Mouse (Mus musculus) urinary bladder, postnatal 25 days (tissue): ENCODE measurements at regions not wholly inside any gene's neighbourhood (a gene's known extent, or its start where the extent isn't known, plus 50 kb on each side); places are given as distances from the start of the nearest gene placed in this dataset.
A peak's percentile ranks its signal among the peaks of the same experiment; 100 is the strongest.

Source experiments
- DNase-seq: peaks from one replicate; pipeline ENCODE4 v3.0.0; 2022; ENCODE audit warnings: low spot score

DNA sequence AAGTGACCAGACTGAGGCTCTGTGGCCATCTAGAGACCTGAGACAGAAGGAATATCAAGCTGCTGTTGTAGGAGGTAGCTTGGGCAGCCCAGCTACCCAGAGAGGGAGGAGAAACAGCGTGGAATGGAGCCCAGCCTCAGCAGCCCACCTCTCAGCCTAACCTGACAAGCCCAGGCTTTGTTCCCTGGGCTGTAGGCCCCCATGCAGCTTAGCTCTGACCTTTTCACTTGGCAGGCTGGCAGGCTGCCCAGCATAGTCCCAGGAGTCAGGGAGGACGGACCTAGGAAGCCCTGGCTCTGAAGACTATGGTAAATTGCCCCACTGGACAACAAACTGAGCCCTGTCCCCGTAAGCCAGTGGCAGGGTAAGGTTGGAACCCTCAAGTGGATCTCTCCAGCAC is 141.8 kb upstream of the Csf3r start:
- no peak for DNase-seq

DNA sequence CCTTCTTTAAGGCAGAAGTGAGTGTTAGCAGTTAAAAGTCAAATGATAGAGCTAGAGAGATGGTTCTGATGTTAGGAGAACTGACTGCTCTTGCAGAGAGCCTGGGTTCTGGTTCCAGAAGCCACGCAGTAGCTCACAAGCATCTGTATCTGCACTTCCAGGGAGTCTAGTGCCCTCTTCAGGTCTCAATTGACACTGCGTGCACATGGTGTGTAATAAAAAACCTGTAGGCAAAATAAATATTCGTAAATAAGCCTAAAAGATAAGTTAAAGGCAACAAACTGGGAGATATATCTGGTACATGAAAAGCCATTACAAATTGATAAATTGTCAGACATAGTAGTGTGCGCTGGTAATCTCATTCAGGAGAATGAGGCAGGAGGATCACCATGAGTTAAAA is 133.8 kb upstream of the Csf3r start:
- no peak for DNase-seq

DNA sequence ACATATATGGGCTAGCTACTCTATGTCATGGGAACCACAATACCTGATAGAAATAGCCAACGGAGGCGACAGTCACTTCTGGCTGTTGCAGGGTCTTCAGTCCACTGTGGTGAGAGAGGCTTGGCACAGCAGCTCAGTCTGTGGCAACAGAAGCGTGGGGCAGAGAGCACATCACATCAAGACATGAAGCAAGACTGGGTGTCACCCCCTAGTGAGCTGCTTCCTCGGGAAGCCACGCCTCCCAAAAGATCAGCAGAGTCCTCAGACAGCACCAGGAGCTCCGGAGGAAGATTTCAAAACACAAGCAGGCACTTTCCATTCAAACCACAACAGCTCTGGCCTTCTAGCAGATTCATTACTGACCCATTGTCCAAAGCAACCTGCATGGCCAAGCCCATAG is 131.2 kb upstream of the Csf3r start:
- DNase-seq = no peak

DNA sequence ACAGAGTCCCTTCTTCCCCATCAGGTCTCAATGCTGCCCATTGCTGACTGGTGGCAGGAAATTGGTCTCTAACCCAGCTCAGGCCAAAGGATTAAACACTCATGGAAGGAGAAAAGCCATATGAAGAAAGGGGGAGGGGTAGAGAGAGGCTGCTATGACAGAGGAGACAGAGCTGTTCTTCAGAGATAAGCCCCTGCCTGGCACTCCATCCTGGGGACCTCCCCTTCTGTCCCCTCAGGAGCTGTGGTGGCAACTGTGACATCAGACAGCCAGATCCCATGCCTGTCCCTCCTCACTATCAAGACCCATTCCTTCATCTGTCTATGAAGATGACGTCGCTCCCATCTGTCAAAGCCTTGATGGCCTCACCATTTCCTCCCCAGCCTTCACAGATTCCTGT is 126.6 kb upstream of the Csf3r start:
- no peak for DNase-seq

DNA sequence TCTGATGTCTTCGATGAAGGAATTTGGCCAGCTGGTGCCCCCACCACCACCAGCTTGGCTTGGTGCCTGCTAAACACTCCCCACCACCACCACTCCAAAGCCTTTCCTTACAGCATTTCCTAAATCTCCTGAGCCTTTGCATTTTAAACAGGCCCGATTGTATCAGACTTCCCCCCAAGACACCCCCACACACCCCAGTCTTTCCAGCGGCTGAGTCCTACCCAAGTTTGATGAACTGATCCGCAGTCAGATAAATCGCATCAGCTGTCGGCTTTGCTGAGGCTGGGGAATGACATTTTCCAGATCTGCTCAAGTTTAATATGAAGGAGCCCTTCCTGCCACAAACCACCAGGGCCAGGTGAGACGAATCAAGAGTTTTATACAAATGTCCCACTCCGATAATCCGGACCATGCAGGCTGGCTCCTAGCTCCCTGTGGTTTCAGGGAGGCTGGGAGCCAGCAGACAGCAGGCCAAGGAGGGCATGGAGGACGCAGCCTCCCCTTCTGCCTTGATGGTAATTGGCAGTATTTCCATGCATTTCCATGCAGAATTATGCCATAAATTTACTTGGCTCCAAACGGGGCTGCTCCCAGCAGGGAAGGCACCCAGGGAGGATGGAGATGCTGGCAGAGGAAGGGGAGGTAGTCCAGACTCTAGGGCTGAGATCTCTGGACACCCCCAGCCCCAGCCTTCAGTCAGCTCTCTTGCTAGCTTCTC is 125.6 kb upstream of the Csf3r start:
- DNase-seq = no peak

DNA sequence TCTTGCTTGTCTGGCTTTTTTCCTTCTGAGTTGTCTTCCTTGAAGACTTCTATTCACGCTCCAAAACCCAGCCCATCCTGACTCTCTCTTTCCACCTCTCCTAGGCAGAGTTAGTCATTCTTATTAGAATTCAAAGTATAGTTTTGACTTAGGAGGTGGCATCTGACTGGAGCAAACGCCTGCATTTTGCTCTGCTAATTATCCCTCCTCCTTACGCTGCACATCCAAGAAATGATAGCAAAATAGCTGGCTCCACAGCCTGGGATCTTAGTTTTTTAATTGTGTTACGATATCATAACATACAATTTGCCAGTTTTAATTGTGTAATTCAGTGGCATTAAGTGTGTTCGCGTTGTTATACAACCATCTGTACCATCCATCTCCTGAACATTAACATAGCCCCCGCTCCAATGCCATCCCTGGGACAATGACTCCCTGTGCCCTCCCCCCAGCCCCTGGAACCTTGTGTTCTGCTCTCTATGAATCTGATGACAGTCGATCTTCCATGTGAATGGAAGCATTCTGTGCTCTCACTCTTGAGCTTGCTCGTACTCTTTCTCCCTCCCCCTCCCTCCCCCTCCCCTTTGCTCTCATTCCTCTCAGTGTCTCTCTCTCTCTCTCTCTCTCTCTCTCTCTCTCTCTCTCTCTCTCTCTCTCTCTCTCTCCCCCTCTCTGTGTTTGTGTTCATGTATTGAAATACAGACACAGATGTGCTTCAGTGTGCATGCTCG is 122.6 kb upstream of the Csf3r start:
- no peak for DNase-seq

DNA sequence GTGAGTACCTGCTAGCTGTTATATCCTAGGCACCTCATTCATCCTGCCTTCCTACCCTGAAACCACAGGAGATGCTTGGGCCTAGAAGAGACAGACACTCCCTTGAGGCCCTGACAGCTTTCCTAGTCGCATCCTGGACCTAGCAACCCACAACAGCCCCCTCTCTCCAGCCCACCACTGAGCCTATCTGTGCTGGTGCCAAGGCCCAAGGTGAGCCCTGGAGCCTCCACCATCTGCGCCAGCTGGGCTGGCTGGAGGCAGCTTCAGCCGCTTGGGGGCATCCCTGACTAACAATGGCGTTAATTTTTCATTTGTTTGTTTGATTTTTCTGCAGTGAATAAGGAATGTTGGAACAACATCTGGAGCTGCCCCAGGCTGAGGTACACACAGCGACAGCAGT is 118.1 kb upstream of the Csf3r start:
- DNase-seq = no peak

DNA sequence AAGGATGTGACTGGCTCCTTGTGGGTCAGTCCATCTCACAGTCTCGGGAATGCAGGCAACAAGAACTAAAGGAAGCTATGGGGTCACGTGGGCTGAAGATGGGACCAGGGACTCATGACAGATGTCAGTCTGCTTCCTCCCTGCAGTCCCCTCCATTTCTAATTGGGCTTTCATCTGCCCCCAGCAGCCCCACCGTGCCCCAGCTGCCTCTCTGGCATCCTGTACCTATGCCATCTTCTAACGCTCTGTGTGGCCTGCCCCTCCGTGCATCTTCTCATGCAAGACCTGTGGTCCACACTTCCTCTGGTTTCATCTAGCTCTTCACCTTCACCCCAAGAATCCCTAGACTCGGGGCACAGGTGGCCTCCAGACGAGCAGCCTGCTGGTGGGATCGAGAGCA is 115.4 kb upstream of the Csf3r start:
- no peak for DNase-seq

DNA sequence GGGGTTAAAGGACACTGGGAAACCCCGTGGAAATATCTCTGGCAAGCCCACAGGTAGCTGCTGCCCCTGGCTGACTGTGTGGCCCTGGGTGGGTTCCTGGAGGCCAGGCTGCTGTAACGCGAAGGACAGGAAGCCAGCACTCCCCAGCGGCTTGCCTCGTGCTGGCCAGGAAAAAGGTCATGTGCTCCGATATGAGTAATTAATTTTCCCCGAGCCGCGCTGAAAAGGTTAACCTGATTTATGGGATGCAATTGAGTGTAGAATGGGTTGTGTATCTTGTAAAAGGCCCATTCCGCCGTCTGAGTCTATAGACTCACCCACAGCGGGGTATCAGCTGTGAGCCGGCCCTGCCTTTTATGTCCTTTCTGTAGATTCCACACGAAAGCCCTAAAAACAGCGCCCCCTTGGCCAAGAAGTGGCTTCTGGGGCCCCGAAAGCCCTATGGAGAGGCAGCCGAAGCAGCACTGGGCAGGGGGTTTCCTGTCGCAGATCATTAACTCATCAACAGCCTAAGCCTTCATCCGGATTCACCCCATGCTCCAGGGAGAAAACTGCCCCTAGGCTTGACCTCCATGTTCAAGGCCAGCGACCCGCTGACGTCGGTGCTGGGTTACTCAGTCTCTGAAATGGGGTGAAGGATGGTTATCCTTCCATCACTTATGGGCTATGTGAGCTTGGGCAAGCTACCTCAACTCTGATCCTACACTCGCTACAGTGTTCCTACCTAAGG is 112.6 kb upstream of the Csf3r start:
- DNase-seq = no peak

DNA sequence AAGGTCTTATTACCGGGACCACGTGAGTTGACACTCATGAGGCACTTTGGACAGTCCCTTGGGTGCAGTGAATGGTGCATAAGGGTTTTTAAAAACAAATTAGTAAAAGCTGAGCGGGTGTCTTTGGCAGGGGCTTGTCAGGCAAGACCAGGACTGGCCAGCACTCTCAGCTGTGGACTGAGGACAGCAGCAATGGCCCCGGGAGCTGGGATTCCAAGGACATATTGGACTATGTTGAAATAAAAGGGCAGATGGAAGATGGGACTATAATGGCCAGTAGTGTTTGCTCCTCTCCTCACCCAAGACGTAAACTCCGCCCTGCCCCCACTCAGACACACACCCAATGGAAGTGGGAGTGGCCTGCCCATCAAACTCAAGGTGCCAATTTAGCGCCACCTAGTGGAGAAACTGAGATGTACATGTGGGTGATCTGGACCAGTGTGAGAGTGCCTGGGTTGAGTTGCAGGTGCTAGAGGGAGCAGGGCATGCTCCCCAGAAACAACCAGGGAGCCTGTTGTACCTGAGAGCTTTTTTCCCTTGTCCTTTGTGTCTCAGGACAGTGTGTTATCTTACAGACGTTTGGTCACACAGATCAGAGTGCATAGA is 111.8 kb upstream of the Csf3r start:
- peak; percentile 26 for DNase-seq

DNA sequence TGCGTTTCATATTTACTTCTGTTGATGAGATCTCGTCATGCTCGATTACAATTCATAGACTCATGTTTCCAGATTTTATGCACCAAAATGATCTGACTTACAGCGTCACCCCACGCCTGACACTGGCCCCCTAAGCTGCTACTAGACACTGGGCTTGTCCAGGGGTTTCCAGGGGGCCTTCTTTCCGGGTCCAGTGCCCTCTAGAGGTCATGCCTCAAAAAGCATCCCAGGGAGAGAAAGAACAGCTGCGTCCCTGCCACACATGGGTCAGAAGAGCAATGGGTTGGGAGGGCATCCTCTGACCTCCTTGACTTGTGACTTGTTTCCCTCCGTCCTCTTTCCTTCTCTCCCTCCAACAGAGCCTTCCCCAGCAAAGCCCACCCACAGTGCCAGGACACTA is 109.2 kb upstream of the Csf3r start:
- no peak for DNase-seq

DNA sequence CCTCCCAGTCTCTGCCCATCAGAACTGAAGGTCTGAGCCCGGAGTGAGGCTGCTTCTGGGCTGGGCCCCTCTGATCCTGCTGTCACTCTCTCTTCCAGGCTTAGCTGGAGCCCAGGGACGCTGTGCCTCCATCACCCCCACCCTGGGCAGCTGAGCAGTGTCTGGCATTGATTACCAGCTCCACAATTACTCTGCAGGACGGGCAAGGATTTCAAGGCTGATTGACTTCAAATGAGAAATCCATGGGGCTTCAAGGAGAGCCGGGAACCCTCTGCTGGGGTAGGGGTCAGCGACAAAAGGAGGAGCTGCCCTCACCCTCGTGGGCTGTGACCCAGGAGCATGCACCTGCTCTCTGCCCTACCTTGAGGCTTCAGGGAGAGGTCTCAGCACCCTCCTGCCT is 107.1 kb upstream of the Csf3r start:
- no peak for DNase-seq

DNA sequence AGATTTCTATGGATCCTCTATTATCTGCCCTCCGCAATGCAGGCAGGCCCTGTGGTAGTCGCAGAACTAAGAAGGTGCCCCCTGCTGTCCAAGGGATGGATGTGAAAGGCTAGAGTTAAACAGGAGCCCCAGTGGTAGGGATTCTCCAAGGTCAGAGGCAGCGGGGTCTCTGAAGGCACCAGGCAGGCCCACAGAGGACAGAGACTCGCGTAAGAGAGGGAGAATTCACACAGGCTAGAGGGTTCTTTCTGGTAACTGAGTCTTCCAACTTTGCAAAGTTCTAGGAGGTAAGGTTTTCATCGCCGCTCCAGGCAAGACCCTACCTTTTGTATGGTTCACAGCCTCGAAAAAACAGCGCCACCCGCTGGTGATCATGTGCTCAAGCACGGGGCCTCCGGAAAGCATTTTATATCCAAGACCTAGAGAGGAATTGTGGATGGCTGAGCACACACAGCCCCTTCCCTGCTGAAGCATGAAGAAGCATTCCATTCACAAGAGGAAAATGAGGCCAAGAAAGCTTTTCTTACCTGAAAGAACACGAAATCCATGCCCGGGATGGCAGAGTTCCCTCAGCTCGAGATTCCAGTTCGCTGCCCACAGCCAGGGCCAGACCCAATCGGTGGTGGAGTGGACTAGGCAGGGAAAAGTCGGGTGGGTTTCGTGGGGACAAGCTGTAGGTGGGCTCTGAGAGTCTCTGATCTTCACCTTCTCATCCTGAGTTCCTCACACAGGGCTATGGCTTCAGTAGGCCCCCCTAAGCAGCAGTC is 102.6 kb upstream of the Csf3r start:
- DNase-seq = peak; percentile 49

DNA sequence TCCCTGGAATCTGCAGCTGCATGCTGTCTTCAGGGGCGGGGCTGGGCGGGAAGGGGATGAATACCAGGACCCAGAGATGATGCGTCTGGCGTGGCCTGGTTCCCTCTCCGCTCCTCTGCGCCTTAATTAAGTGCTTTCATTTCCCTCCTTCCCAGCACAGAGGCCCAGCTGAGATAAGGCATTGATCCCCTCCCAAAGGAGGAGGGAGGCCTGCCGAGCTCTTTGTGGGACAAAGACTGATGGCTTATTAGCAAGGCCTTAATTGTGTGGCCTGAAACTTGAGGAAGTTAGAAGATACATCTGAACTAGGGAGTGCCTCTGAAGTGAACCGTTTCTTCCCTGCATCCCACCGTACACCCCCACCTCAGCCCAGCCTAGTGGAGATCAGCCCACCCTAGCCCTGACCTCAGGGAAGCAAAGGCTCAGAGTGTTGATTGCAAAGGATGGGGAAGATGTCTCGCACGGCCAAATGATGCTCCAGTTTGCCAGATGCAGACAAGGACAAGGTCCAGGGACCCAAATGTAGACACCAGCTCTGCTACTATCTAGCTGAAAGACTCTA is 102.0 kb upstream of the Csf3r start:
- DNase-seq = no peak

DNA sequence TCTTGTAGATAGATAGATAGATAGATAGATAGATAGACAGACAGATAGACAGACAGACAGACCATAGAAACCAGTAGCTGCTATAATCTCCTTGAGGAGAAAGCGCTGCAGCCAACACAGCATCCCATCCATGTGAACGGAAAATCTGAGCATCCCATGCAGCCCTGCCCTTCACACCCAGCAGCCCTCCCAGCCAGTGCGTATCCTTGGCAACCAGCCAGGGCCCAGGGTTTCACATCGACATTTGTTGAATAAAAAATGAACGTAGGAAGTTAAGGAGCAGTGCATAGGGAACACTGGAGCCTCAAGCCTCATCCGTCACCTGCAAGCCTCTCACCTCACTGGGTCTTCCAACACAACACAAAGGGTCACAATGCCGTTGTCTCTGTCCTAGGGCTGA is 101.1 kb upstream of the Csf3r start:
- DNase-seq = no peak

DNA sequence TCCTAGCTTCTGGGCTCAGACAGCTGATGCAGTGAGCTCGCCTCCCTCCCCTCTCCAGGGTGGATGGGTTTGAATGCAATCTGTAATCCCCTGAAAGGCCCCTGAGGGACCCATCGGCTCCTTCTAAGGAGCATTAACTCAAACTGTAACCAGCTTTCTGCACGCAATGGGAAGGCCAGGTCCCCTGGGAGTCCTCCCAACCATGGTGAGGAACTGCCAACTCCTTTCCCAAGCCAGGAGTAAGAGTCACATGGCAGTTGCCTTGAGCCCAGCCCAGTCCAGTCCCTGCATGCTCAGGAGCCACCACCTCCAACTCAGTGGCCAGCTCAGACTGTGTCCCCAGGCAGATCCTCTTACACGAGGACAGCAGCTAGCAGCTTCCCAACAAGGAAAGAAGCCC is 96.2 kb upstream of the Csf3r start:
- DNase-seq = no peak

DNA sequence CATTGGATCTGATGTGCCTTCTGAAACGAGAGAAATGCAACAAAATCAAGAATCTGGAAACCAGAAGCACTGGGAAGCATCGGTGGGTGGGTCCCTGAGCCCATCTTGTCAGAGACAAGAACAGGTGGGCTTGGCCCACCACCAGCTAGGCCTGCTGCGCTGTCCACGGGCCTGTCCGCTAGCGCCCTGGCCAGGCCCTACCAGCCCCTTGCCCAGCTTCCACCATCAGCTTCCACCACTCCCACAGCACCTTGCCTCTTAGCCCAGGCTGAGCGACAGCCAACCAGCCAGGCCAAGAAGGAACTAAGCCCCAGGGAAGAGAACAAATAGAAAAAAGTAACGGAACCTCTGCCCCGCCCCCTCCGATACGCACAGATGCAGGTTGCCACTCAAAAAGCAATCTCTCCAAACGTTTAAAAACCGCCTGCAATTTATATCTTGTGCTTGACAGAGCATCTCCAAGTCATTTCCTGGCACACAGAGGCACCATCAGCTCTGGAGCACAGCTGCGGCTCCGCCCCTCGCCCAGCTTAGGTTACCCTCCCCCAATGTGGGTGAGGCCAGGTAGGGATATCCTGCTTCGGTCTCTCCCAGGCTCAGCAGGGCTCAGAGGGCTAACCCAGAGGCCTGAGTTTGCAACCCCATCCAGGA is 95.1 kb upstream of the Csf3r start:
- no peak for DNase-seq

DNA sequence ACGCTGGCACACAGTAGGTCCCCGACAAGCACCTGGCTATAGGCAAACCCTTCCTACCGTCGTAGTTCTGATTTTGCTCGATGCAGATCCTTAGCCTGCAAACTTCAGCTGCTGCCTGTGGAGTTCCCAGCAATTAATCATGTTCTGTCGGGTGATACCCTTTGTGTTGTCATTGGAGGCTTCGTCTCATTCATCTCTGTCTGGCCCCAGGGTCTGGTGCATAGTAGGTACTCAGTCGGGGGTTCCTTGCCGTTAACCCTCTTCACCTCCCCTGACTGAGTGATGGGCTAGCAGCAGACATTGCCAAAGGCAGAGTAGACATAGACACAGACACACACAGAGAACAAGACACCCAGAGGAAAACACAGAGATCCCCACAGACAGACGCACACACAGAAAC is 93.6 kb upstream of the Csf3r start:
- DNase-seq = no peak

DNA sequence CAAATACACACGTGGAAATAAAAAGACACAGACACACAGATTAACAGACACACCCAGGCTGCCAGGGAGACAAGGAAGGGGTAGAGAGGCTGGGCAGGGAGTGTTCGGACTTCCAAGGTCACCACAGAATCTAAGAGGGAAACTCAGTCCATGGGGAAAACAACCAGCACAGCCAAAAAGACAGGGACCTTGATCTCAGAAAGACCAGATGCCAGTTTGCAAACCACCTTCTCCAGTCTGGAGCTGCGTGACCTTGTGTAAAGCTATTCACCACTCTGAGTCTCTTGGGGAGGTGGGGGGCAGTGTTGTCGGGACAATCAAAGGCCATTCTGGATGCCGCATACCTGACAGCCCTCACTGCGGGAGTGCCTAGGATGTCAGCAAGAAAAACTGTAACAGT is 93.0 kb upstream of the Csf3r start:
- no peak for DNase-seq

DNA sequence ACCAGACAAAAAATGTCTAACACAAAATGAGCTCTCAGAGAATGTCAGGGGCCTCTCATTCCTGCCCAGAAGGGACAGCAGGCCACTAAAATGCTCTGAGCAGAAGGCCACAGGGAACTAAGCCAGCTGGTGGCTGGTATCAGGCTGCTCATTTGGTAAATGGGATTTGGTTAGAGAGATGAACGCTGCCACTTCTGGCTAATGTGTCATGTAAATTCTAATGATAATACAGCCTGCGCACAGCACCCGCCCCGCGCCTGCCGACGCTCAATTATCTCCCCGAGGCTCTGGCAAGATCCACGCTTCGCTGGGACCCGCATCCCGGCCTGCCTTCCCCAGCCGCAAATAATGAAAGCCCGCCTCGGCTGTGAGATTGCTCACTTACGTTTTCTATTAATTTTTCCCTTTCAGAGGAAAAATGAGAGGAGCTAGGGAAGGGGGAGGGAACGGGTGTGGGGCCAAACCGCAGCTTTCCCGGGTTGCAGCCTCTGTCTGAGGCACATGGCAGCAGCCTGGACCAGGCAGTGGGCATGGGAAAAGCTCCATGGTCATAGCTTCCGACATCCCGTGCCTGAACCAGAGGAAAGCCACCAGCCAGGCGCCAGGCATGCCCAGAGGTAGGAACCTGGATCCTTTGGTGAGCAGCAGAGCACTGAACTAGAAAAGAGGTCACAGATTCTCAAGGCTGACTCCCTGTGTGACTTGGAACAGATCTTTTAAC is 92.2 kb upstream of the Csf3r start:
- DNase-seq = no peak

DNA sequence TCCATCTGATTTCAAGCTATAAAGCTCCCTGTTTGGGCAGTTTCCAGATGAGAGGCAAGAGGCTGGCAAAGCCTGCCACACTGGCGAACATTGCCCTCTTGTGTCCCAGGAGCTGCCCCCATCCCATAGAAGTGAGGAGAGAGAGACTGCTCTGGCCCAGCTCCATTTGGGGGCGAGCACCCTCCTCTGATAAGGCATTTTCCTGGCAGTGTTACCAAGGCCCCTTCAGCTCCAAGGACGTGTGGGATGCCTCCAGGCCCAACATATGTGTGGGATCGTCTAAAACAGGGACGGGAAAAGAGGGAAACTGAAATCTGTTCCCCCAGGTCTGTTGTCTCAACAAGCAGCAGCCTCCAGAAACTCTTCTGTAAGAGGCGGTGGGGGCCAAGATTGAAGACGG is 88.0 kb upstream of the Csf3r start:
- no peak for DNase-seq
